Mouse (Mus musculus): ENCODE measurements around the gene Ank3.

GRCm38 (mm10) chr10:69576264-69576663, 177.7 kb downstream of the Ank3 start:
- TF ChIP-seq POLR2A (IDR thresholded peaks at IDR 0.05; ENCODE audit: borderline replicate concordance, extremely low read depth, low read depth, low read length) (no peak), CTCF (IDR thresholded peaks at IDR 0.05; ENCODE audit: insufficient read depth, low read length) (no peak)

Data from lung, adult 2 months (tissue).